Mouse (Mus musculus) cerebellum, adult 8-10 months (tissue): ENCODE results near the gene Npm3.

Source experiments
- DNase-seq: peaks from one replicate; pipeline ENCODE4 v3.0.0; 2022

Gene Npm3

GRCm38 (mm10) chr19:45751881-45752280 is 2.5 kb upstream of the Npm3 start:
- DNase-seq: no peak

- no peak for DNase-seq
Observed at GRCm38 (mm10) chr19:45748691-45749242, 624 bp downstream of the Npm3 start.

- DNase-seq: no peak
Observed at GRCm38 (mm10) chr19:45748206-45748605, 1.2 kb downstream of the Npm3 start.

- DNase-seq: peak; percentile 83
Observed at GRCm38 (mm10) chr19:45747028-45747867, 2.1 kb downstream of the Npm3 start.

- peak; percentile 74 for DNase-seq
Observed at GRCm38 (mm10) chr19:45746153-45747020, 3.0 kb downstream of the Npm3 start.

- DNase-seq: no peak
Observed at GRCm38 (mm10) chr19:45745344-45746152, 3.8 kb downstream of the Npm3 start.

- no peak for DNase-seq
Observed at GRCm38 (mm10) chr19:45743619-45744018, 5.8 kb downstream of the Npm3 start.

GRCm38 (mm10) chr19:45742984-45743575 is 6.3 kb downstream of the Npm3 start:
- no peak for DNase-seq

GRCm38 (mm10) chr19:45742218-45742983 is 7.0 kb downstream of the Npm3 start, which contains the start of gene Fgf8:
TSS of gene Fgf8 (minus strand) at chr19:45742915.
- no peak for DNase-seq

- no peak for DNase-seq
Observed at GRCm38 (mm10) chr19:45741431-45742217, 7.8 kb downstream of the Npm3 start.

- DNase-seq: no peak
Observed at GRCm38 (mm10) chr19:45740817-45741216, 8.6 kb downstream of the Npm3 start.

- no peak for DNase-seq
Observed at GRCm38 (mm10) chr19:45740233-45740632, 9.2 kb downstream of the Npm3 start.

GRCm38 (mm10) chr19:45738521-45738920 is 10.9 kb downstream of the Npm3 start:
- DNase-seq: no peak

- DNase-seq: no peak
Observed at GRCm38 (mm10) chr19:45737846-45738484, 11.4 kb downstream of the Npm3 start.

GRCm38 (mm10) chr19:45737208-45737845 is 12.1 kb downstream of the Npm3 start:
- no peak for DNase-seq

- no peak for DNase-seq
Observed at GRCm38 (mm10) chr19:45736855-45737207, 12.6 kb downstream of the Npm3 start.

- DNase-seq: no peak
Observed at GRCm38 (mm10) chr19:45736241-45736640, 13.2 kb downstream of the Npm3 start.

GRCm38 (mm10) chr19:45734762-45735161 is 14.6 kb downstream of the Npm3 start:
- DNase-seq: no peak

- DNase-seq: no peak
Observed at GRCm38 (mm10) chr19:45734191-45734590, 15.2 kb downstream of the Npm3 start.

- DNase-seq: no peak
Observed at GRCm38 (mm10) chr19:45733564-45733963, 15.8 kb downstream of the Npm3 start.
